Mouse (Mus musculus) G1E (cell line): ENCODE results near the gene Pld2.

ENCODE experiments used
- CTCF ChIP-seq: IDR thresholded peaks from 2 replicates; pipeline ENCODE4 v1.5.1; 2012; ENCODE audit warnings: low read depth, low read length, inconsistent platforms, mixed read lengths
- GATA1 ChIP-seq: IDR thresholded peaks from 2 replicates; pipeline ENCODE4 v1.6.1; 2012; ENCODE audit warnings: borderline replicate concordance, low read length, inconsistent platforms, mixed read lengths

DNA sequence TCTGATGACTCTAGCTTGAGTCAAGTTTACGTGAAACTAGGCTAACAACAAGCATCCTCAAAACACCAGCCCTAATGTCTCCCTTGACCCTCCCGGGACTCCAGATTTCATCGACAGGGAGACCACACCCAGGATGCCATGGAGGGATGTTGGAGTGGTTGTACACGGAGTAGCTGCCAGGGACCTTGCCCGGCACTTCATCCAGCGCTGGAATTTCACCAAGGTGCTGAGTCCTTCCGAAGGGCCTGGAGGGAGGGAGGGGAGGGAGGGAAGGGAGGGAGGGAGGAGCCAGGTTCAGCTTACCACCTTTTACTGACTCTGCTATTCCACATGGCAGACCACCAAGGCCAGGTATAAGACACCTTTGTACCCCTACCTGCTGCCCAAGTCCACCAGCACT, 14.1 kb downstream of the Pld2 start:
- no peak for TF ChIP-seq CTCF
- no peak for TF ChIP-seq GATA1
